Comparison of ENCODE assay signal across 8 mouse cellular contexts in genomic region chr14:121378243-121379115, GRCm38 (mm10). TPM values are rescaled to one million over a fixed set of nuclear protein-coding genes. Genes with fewer than 3 reads are reported as not detected.
DNase-seq lines count a peak whose midpoint lies in the region; ATAC-seq and TF ChIP-seq lines count a peak whose summit lies in the region.

No protein-coding gene starts in this region.

- no peaks in the 10 kb centered on the region for H3K9me3 ChIP-seq in forebrain, postnatal 0 days (ENCODE audit: low read length)
- H3K9me3 ChIP-seq in hindbrain, embryonic 14.5 days (ENCODE audit: control insufficient read depth, low read length) = no peaks in the 10 kb centered on the region
- no peaks in the 10 kb centered on the region for H3K9me3 ChIP-seq in midbrain, embryonic 15.5 days
- H3K9me3 ChIP-seq in stomach, embryonic 15.5 days = no peaks in the 10 kb centered on the region

- ATAC-seq in forebrain, postnatal 0 days = peak; percentile 80
- peak; percentile 73 for ATAC-seq in hindbrain, embryonic 14.5 days (ENCODE audit: low FRiP score)
- ATAC-seq in midbrain, embryonic 15.5 days (replicated peaks) = peak; percentile 82
- ATAC-seq in stomach, embryonic 15.5 days (ENCODE audit: insufficient read depth, low FRiP score, low read depth) = peak; percentile 80

- peak; percentile 42 to 62 for DNase-seq in left cerebral cortex, postnatal 36 days (ENCODE audit: low spot score in 2 of 2)
- no peak for DNase-seq in left cerebral cortex, postnatal 25 days (ENCODE audit: low spot score in 2 of 2)
- DNase-seq in cerebellum, adult 18-20 months = peak; percentile 40 to 56
- peak; percentile 63 for DNase-seq in forebrain, postnatal 0 days
- DNase-seq in hindbrain, embryonic 14.5 days (ENCODE audit: low spot score) = peak; percentile 29
- peak; percentile 86 for DNase-seq in liver

- no peak for TF ChIP-seq CTCF in forebrain, postnatal 0 days (IDR thresholded peaks at IDR 0.05; ENCODE audit: low read depth)

- H3K4me2 ChIP-seq in forebrain, postnatal 0 days (ENCODE audit: low read depth) = peak overlapping the region; percentile 96
- H3K4me2 ChIP-seq in hindbrain, embryonic 14.5 days (replicated peaks) = peak overlapping the region; percentile 86
- peak overlapping the region; percentile 86 for H3K4me2 ChIP-seq in midbrain, embryonic 15.5 days
- H3K4me2 ChIP-seq in stomach, embryonic 15.5 days = peak overlapping the region; percentile 76

- WGBS in forebrain, postnatal 0 days = 3% methylated on average over 82 of the region's 83 CpGs
- WGBS in hindbrain, embryonic 14.5 days = under 1% methylated on average over 51 of the region's 83 CpGs
- under 1% methylated on average over 73 of the region's 83 CpGs for WGBS in midbrain, embryonic 15.5 days
- WGBS in stomach, embryonic 15.5 days = under 1% methylated on average over 83 of the region's 83 CpGs

- peak overlapping the region; percentile 86 for H3K4me3 ChIP-seq in forebrain, postnatal 0 days (ENCODE audit: low read depth, low read length)
- peak overlapping the region; percentile 90 for H3K4me3 ChIP-seq in hindbrain, embryonic 14.5 days (replicated peaks; ENCODE audit: low read length)
- peak overlapping the region; percentile 84 for H3K4me3 ChIP-seq in midbrain, embryonic 15.5 days
- peak overlapping the region; percentile 98 for H3K4me3 ChIP-seq in stomach, embryonic 15.5 days (replicated peaks)

- H3K27me3 ChIP-seq in forebrain, postnatal 0 days (ENCODE audit: insufficient read depth, low read length) = no peaks in the 10 kb centered on the region
- no peaks in the 10 kb centered on the region for H3K27me3 ChIP-seq in hindbrain, embryonic 14.5 days (ENCODE audit: control insufficient read depth, insufficient read depth, low read length)
- H3K27me3 ChIP-seq in midbrain, embryonic 15.5 days (replicated peaks) = no peaks in the 10 kb centered on the region
- no peaks in the 10 kb centered on the region for H3K27me3 ChIP-seq in stomach, embryonic 15.5 days (replicated peaks)

- H3K9ac ChIP-seq in forebrain, postnatal 0 days = peak overlapping the region; percentile 90
- H3K9ac ChIP-seq in hindbrain, embryonic 14.5 days = peak overlapping the region; percentile 89
- peak overlapping the region; percentile 89 for H3K9ac ChIP-seq in midbrain, embryonic 15.5 days
- peak overlapping the region; percentile 94 for H3K9ac ChIP-seq in stomach, embryonic 15.5 days

- intact Hi-C loops in left cerebral cortex, postnatal 36 days (cut with DNase I) = loop anchor here (2.0 to 5.0 kb wide), 2 partner anchors 56 to 74 kb away; no protein-coding TSS in a partner anchor
- intact Hi-C loops in left cerebral cortex, postnatal 25 days (cut with DNase I) = loop anchor here (5.0 kb wide), 1 partner anchor 101 kb away; no protein-coding TSS in a partner anchor

- peak overlapping the region; percentile 89 for H3K27ac ChIP-seq in forebrain, postnatal 0 days (ENCODE audit: low read depth, low read length)
- peak overlapping the region; percentile 82 for H3K27ac ChIP-seq in hindbrain, embryonic 14.5 days
- peak overlapping the region; percentile 86 for H3K27ac ChIP-seq in midbrain, embryonic 15.5 days
- peak overlapping the region; percentile 95 for H3K27ac ChIP-seq in stomach, embryonic 15.5 days

- 0 out of 2 replicates have a peak, but pooled peaks cover 12% of the 10 kb centered on the region for H3K4me1 ChIP-seq in forebrain, postnatal 0 days (ENCODE audit: insufficient read depth)
- peaks cover 12% of the 10 kb centered on the region; the same call in 1 of the 2 replicates for H3K4me1 ChIP-seq in hindbrain, embryonic 14.5 days (replicated peaks; ENCODE audit: control insufficient read depth, insufficient read depth, low read length)
- peaks cover 22% of the 10 kb centered on the region for H3K4me1 ChIP-seq in midbrain, embryonic 15.5 days
- peaks cover 17% of the 10 kb centered on the region for H3K4me1 ChIP-seq in stomach, embryonic 15.5 days

- H3K36me3 ChIP-seq in forebrain, postnatal 0 days (ENCODE audit: insufficient read depth) = no peaks in the 10 kb centered on the region
- no peaks in the 10 kb centered on the region for H3K36me3 ChIP-seq in hindbrain, embryonic 14.5 days (replicated peaks; ENCODE audit: control insufficient read depth, insufficient read depth)
- no peaks in the 10 kb centered on the region for H3K36me3 ChIP-seq in midbrain, embryonic 15.5 days (replicated peaks)
- no peaks in the 10 kb centered on the region for H3K36me3 ChIP-seq in stomach, embryonic 15.5 days

RNA-seq across cellular contexts. Expression of gene Stk24, which starts 1.3 kb away (rescaled TPM):
- 10 to 100 TPM; 59.9 to 60.6 TPM for total RNA-seq in left cerebral cortex, postnatal 36 days (2021)
- 10 to 100 TPM; 58.9 to 65.1 TPM for total RNA-seq in left cerebral cortex, postnatal 25 days (2021)
- 27.5 and 34.0 TPM in 2 replicates for total RNA-seq in forebrain, postnatal 0 days (2014; rRNA removed)
- polyA plus RNA-seq in forebrain, postnatal 0 days (2015; fragmentation: Nextera tagmentation; extraction: Ambion mirVana) = 13.2 and 15.3 TPM in 2 replicates
- 22.5 and 23.1 TPM in 2 replicates for polyA plus RNA-seq in hindbrain, embryonic 14.5 days (2014; fragmentation: Nextera tagmentation; extraction: Ambion mirVana)
- polyA plus RNA-seq in midbrain, embryonic 15.5 days (2015; fragmentation: Nextera tagmentation; extraction: Ambion mirVana) = 18.5 and 18.6 TPM in 2 replicates
- polyA plus RNA-seq in stomach, embryonic 15.5 days (2015; fragmentation: Nextera tagmentation; extraction: Ambion mirVana) = 44.2 and 44.5 TPM in 2 replicates

Comparison
In these comparisons a context has a peak if more than half of its experiments do, and no peak if none do; other contexts are left out.
1. DNase-seq: peak in left cerebral cortex, postnatal 36 days (2 of 2), cerebellum, adult 18-20 months (2 of 2), forebrain, postnatal 0 days (single experiment), hindbrain, embryonic 14.5 days (single experiment) and liver (single experiment); none in left cerebral cortex, postnatal 25 days (0 of 2).
2. Peak in every context shown above with its lines, with median percentiles within 50 percentile points of each other: ATAC-seq, H3K27ac ChIP-seq, H3K4me2 ChIP-seq, H3K4me3 ChIP-seq and H3K9ac ChIP-seq.